27 mouse cellular contexts compared by ENCODE assay signal in genomic region chr5:92198266-92198665, GRCm38 (mm10). TPM values are rescaled to one million over a fixed set of nuclear protein-coding genes. Genes with fewer than 3 reads are reported as not detected.
A peak's percentile ranks its signal among the peaks of the same experiment; 100 is the strongest.
DNase-seq lines count a peak whose midpoint lies in the region; ATAC-seq and TF ChIP-seq lines count a peak whose summit lies in the region.
"Had no signal": no experiment of that assay in that cellular context is flagged by ENCODE, and none has a peak within 500 bp of the region (broad histone marks: within the 10 kb centered on the region; RNA-seq: fewer than 3 reads in every experiment).

No protein-coding gene starts in this region.

- DNase-seq in heart, postnatal 0 days (ENCODE audit: low spot score): peak; percentile 31
- peak; percentile 69 for DNase-seq in midbrain, embryonic 11.5 days (ENCODE audit: low spot score, missing footprints)
- no peak for DNase-seq in midbrain, postnatal 0 days (ENCODE audit: low spot score)
- peak; percentile 27 for DNase-seq in adrenal gland, postnatal 14 days
- no peak for DNase-seq in spleen, postnatal 14 days (ENCODE audit: low spot score in 2 of 2)
- DNase-seq: cerebellum, adult 9-11 months; lung, embryonic 14.5 days; right cerebral cortex, postnatal 25 days; thymus, adult 18-20 months had no signal

- H3K27ac ChIP-seq in heart, postnatal 0 days (ENCODE audit: low read depth): no peak overlapping the region
- H3K27ac ChIP-seq in heart, embryonic 11.5 days (ENCODE audit: low read depth, low read length): no peak overlapping the region
- H3K27ac ChIP-seq in midbrain, embryonic 11.5 days (ENCODE audit: low read depth, low read length): no peak overlapping the region
- H3K27ac ChIP-seq in midbrain, postnatal 0 days (ENCODE audit: low read depth, low read length): no peak overlapping the region
- peak overlapping the region; percentile 11; the same call in 1 of the 2 replicates for H3K27ac ChIP-seq in midbrain, embryonic 16.5 days (ENCODE audit: low read length)
- H3K27ac ChIP-seq: embryonic facial prominence, embryonic 13.5 days; heart, embryonic 13.5 days; limb, embryonic 12.5 days; liver, embryonic 12.5 days; macrophage; stomach, embryonic 15.5 days had no signal

- TF ChIP-seq CTCF in heart, postnatal 0 days (IDR thresholded peaks at IDR 0.05; ENCODE audit: low read depth): no peak
- no peak for TF ChIP-seq CTCF in midbrain, postnatal 0 days (IDR thresholded peaks at IDR 0.05)

- no peaks in the 10 kb centered on the region for H3K4me1 ChIP-seq in heart, postnatal 0 days (ENCODE audit: control insufficient read depth, insufficient read depth)
- H3K4me1 ChIP-seq in heart, embryonic 11.5 days (ENCODE audit: control insufficient read depth, insufficient read depth, low read length): no peaks in the 10 kb centered on the region
- no peaks in the 10 kb centered on the region for H3K4me1 ChIP-seq in midbrain, embryonic 11.5 days (ENCODE audit: control insufficient read depth, insufficient read depth, low read length)
- H3K4me1 ChIP-seq in midbrain, postnatal 0 days (ENCODE audit: insufficient read depth, low read length): no peaks in the 10 kb centered on the region
- 0 out of 2 replicates have a peak, but pooled peaks cover 3% of the 10 kb centered on the region for H3K4me1 ChIP-seq in midbrain, embryonic 16.5 days (ENCODE audit: control insufficient read depth, insufficient read depth, low read length)
- H3K4me1 ChIP-seq: embryonic facial prominence, embryonic 13.5 days; heart, embryonic 13.5 days; limb, embryonic 12.5 days; liver, embryonic 12.5 days; stomach, embryonic 15.5 days had no signal

- peaks cover 90% of the 10 kb centered on the region for H3K36me3 ChIP-seq in heart, postnatal 0 days (replicated peaks; ENCODE audit: control insufficient read depth, insufficient read depth, low read length)
- peaks cover 38% of the 10 kb centered on the region for H3K36me3 ChIP-seq in heart, embryonic 11.5 days (ENCODE audit: control insufficient read depth, insufficient read depth, low read length)
- H3K36me3 ChIP-seq in midbrain, embryonic 11.5 days (ENCODE audit: control insufficient read depth, insufficient read depth, low read length): peaks cover 4% of the 10 kb centered on the region; the same call in 1 of the 2 replicates
- peaks cover 54% of the 10 kb centered on the region for H3K36me3 ChIP-seq in midbrain, postnatal 0 days (ENCODE audit: insufficient read depth, low read length)
- H3K36me3 ChIP-seq in midbrain, embryonic 16.5 days (ENCODE audit: control insufficient read depth, insufficient read depth, low read length): peaks cover 42% of the 10 kb centered on the region

- H3K4me3 ChIP-seq in heart, postnatal 0 days (ENCODE audit: low read depth, low read length): no peak overlapping the region
- H3K4me3 ChIP-seq in heart, embryonic 11.5 days (ENCODE audit: low read depth, low read length): no peak overlapping the region
- no peak overlapping the region for H3K4me3 ChIP-seq in midbrain, embryonic 11.5 days (ENCODE audit: low read depth, low read length)
- H3K4me3 ChIP-seq in midbrain, postnatal 0 days (ENCODE audit: low read depth, low read length): no peak overlapping the region
- H3K4me3 ChIP-seq in midbrain, embryonic 16.5 days (ENCODE audit: low read depth, low read length): no peak overlapping the region
- H3K4me3 ChIP-seq: embryonic facial prominence, embryonic 13.5 days; heart, embryonic 13.5 days; limb, embryonic 12.5 days; liver, embryonic 12.5 days; stomach, embryonic 15.5 days had no signal

- no peak for TF ChIP-seq EP300 in heart, postnatal 0 days (IDR thresholded peaks at IDR 0.05; ENCODE audit: low read depth)

- H3K4me2 ChIP-seq in heart, postnatal 0 days (ENCODE audit: low read depth, low read length): no peak overlapping the region
- no peak overlapping the region for H3K4me2 ChIP-seq in heart, embryonic 11.5 days
- H3K4me2 ChIP-seq in midbrain, embryonic 11.5 days: no peak overlapping the region
- H3K4me2 ChIP-seq in midbrain, postnatal 0 days (ENCODE audit: low read depth, low read length, poor library complexity, severe bottlenecking): no peak overlapping the region
- H3K4me2 ChIP-seq in midbrain, embryonic 16.5 days (ENCODE audit: low read length): no peak overlapping the region
- H3K4me2 ChIP-seq: embryonic facial prominence, embryonic 13.5 days; heart, embryonic 13.5 days; limb, embryonic 12.5 days; liver, embryonic 12.5 days; lung, embryonic 14.5 days; stomach, embryonic 15.5 days had no signal

- ATAC-seq in heart, postnatal 0 days (ENCODE audit: insufficient read depth, low read depth): peak; percentile 33; the same call in 1 of the 2 replicates
- ATAC-seq in heart, embryonic 11.5 days (replicated peaks; ENCODE audit: insufficient number of reproducible peaks, low FRiP score, low TSS enrichment): no peak
- no peak for ATAC-seq in midbrain, embryonic 11.5 days (ENCODE audit: low FRiP score)
- ATAC-seq in midbrain, postnatal 0 days (ENCODE audit: low FRiP score): no peak
- ATAC-seq in midbrain, embryonic 16.5 days: no peak
- ATAC-seq: inflammation-experienced regulatory T-cells, adult 6 months; liver, embryonic 12.5 days had no signal

- no peak overlapping the region for H3K9ac ChIP-seq in heart, postnatal 0 days (replicated peaks; ENCODE audit: low read depth, low read length)
- no peak overlapping the region for H3K9ac ChIP-seq in heart, embryonic 11.5 days (ENCODE audit: low read depth, low read length)
- H3K9ac ChIP-seq in midbrain, embryonic 11.5 days (ENCODE audit: low read length): no peak overlapping the region
- H3K9ac ChIP-seq in midbrain, postnatal 0 days (replicated peaks; ENCODE audit: low read length, poor library complexity, severe bottlenecking): no peak overlapping the region
- no peak overlapping the region for H3K9ac ChIP-seq in midbrain, embryonic 16.5 days (ENCODE audit: low read depth, low read length)
- H3K9ac ChIP-seq: embryonic facial prominence, embryonic 13.5 days; heart, embryonic 13.5 days; limb, embryonic 12.5 days; liver, embryonic 12.5 days; lung, embryonic 14.5 days; stomach, embryonic 15.5 days had no signal

- 64% methylated on average over 8 of the region's 8 CpGs for WGBS in heart, postnatal 0 days
- 77% methylated on average over 8 of the region's 8 CpGs for WGBS in heart, embryonic 11.5 days (ENCODE audit: insufficient replicate concordance)
- WGBS in midbrain, embryonic 11.5 days: 63% methylated on average over 8 of the region's 8 CpGs
- WGBS in midbrain, postnatal 0 days: 59% methylated on average over 8 of the region's 8 CpGs
- 66% methylated on average over 8 of the region's 8 CpGs for WGBS in midbrain, embryonic 16.5 days

- H3K9me3 ChIP-seq in heart, postnatal 0 days (replicated peaks; ENCODE audit: control insufficient read depth, low read length): no peaks in the 10 kb centered on the region
- no peaks in the 10 kb centered on the region for H3K9me3 ChIP-seq in heart, embryonic 11.5 days (replicated peaks; ENCODE audit: control insufficient read depth, low read length)
- H3K9me3 ChIP-seq in midbrain, embryonic 11.5 days (ENCODE audit: control insufficient read depth, low read length): no peaks in the 10 kb centered on the region
- H3K9me3 ChIP-seq in midbrain, postnatal 0 days (ENCODE audit: low read length): no peaks in the 10 kb centered on the region
- no peaks in the 10 kb centered on the region for H3K9me3 ChIP-seq in midbrain, embryonic 16.5 days (replicated peaks; ENCODE audit: control insufficient read depth, low read length, poor library complexity, severe bottlenecking)
- H3K9me3 ChIP-seq: embryonic facial prominence, embryonic 13.5 days; heart, embryonic 13.5 days; limb, embryonic 12.5 days; liver, embryonic 12.5 days; stomach, embryonic 15.5 days had no signal

- no peaks in the 10 kb centered on the region for H3K27me3 ChIP-seq in heart, postnatal 0 days (ENCODE audit: control insufficient read depth, insufficient read depth, low read length)
- H3K27me3 ChIP-seq in heart, embryonic 11.5 days (ENCODE audit: control insufficient read depth, insufficient read depth, low read length): no peaks in the 10 kb centered on the region
- H3K27me3 ChIP-seq in midbrain, embryonic 11.5 days (ENCODE audit: control insufficient read depth, insufficient read depth, low read length): no peaks in the 10 kb centered on the region
- H3K27me3 ChIP-seq in midbrain, postnatal 0 days (ENCODE audit: insufficient read depth, low read length): no peaks in the 10 kb centered on the region
- no peaks in the 10 kb centered on the region for H3K27me3 ChIP-seq in midbrain, embryonic 16.5 days (ENCODE audit: control insufficient read depth, insufficient read depth, low read depth, low read length)
- H3K27me3 ChIP-seq: embryonic facial prominence, embryonic 13.5 days; heart, embryonic 13.5 days; limb, embryonic 12.5 days; liver, embryonic 12.5 days; stomach, embryonic 15.5 days had no signal

RNA-seq across cellular contexts. Expression of gene U90926, which starts 16.9 kb away (rescaled TPM):
- total RNA-seq in heart, postnatal 0 days (2014; rRNA removed; ENCODE audit: low replicate concordance): not detected in 2 replicates
- not detected in 2 replicates for polyA plus RNA-seq in heart, postnatal 0 days (2015; fragmentation: Nextera tagmentation; extraction: Ambion mirVana)
- not detected in 2 replicates for polyA plus RNA-seq in heart, embryonic 11.5 days (2014; fragmentation: Nextera tagmentation; extraction: Ambion mirVana)
- not detected in 2 replicates for polyA plus RNA-seq in midbrain, embryonic 11.5 days (2014; fragmentation: Nextera tagmentation; extraction: Ambion mirVana)
- total RNA-seq in midbrain, postnatal 0 days (2014; rRNA removed): not detected in 2 replicates
- not detected in 2 replicates for polyA plus RNA-seq in midbrain, postnatal 0 days (2015; fragmentation: Nextera tagmentation; extraction: Ambion mirVana)
- total RNA-seq in adrenal gland, postnatal 14 days (2021): 1.1 TPM in 1 of 2 replicates, not detected in the other
- polyA plus RNA-seq in midbrain, embryonic 16.5 days (2015; fragmentation: Nextera tagmentation; extraction: Ambion mirVana): not detected in 2 replicates
- total RNA-seq: gastrocnemius, adult 18-20 months; hematopoietic stem cell, adult 5-6 weeks; layer of hippocampus, adult 18-20 months; layer of hippocampus, postnatal 25 days; left cerebral cortex, postnatal 10 days had no signal
- polyA plus RNA-seq: embryonic facial prominence, embryonic 13.5 days; forebrain, embryonic 14.5 days; gonadal fat pad, adult 2 months; heart, embryonic 13.5 days; inflammation-experienced regulatory T-cells, adult 6 months; limb, embryonic 12.5 days; liver, embryonic 12.5 days; lung, embryonic 14.5 days; macrophage; spleen, adult 2 months; stomach, embryonic 15.5 days had no signal

RNA-seq across cellular contexts. Expression of gene Ppef2, which starts 57.8 kb away (rescaled TPM):
- 0.31 TPM in 1 of 2 replicates, not detected in the other for total RNA-seq in heart, postnatal 0 days (2014; rRNA removed; ENCODE audit: low replicate concordance)
- 0.07 TPM in 1 of 2 replicates, not detected in the other for polyA plus RNA-seq in heart, postnatal 0 days (2015; fragmentation: Nextera tagmentation; extraction: Ambion mirVana)
- polyA plus RNA-seq in heart, embryonic 11.5 days (2014; fragmentation: Nextera tagmentation; extraction: Ambion mirVana): 0.26 TPM in 1 of 2 replicates, not detected in the other
- polyA plus RNA-seq in midbrain, embryonic 11.5 days (2014; fragmentation: Nextera tagmentation; extraction: Ambion mirVana): 0.17 TPM in 1 of 2 replicates, not detected in the other
- 0.60 and 2.3 TPM in 2 replicates for total RNA-seq in midbrain, postnatal 0 days (2014; rRNA removed)
- 0.47 and 0.66 TPM in 2 replicates for polyA plus RNA-seq in midbrain, postnatal 0 days (2015; fragmentation: Nextera tagmentation; extraction: Ambion mirVana)
- total RNA-seq in adrenal gland, postnatal 14 days (2021): 0.22 TPM in 1 of 2 replicates, not detected in the other
- polyA plus RNA-seq in midbrain, embryonic 16.5 days (2015; fragmentation: Nextera tagmentation; extraction: Ambion mirVana): 0.61 and 0.84 TPM in 2 replicates
- total RNA-seq: gastrocnemius, adult 18-20 months; hematopoietic stem cell, adult 5-6 weeks had no signal
- polyA plus RNA-seq: C2C12; heart, embryonic 13.5 days; limb, embryonic 12.5 days; liver, embryonic 12.5 days; macrophage had no signal

Comparison
In these comparisons a context has a peak if more than half of its experiments do, and no peak if none do; other contexts are left out.
1. DNase-seq: peak in heart, postnatal 0 days (single experiment), midbrain, embryonic 11.5 days (single experiment) and adrenal gland, postnatal 14 days (single experiment); none in midbrain, postnatal 0 days (single experiment) and spleen, postnatal 14 days (0 of 2).